Mouse (Mus musculus): ENCODE data around the gene Fbxw20.
"Not testable (repeated sequence)": the region's sequence is repeated elsewhere in the genome, so short reads cannot be mapped to it uniquely, and the experiment has no call there.

Fbxw20 gene

DNA sequence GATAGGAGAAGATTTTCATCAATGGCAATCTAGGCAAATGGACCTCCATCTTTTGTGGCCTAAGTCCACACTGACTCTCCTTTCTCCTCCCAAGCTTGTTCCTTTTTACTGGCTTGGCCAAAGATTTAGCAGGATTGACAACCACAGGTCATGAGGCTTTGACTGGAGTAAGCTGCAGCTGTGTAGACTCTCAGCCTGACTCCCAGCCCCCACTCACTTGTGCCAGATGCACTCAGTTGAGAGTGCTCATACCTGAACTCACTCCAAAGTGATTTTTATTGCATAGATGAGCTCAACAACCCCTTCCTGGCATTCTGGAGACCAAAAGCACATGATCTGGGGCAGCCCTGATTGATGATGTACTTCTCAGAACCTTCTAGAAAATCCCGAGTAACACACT lies at the start of gene Fbxw20:
Gene Fbxw20 (minus strand): TSS at position 101 of the 400 bp plus-strand sequence.
- no peak for DNase-seq (ENCODE audit: low spot score)

DNA sequence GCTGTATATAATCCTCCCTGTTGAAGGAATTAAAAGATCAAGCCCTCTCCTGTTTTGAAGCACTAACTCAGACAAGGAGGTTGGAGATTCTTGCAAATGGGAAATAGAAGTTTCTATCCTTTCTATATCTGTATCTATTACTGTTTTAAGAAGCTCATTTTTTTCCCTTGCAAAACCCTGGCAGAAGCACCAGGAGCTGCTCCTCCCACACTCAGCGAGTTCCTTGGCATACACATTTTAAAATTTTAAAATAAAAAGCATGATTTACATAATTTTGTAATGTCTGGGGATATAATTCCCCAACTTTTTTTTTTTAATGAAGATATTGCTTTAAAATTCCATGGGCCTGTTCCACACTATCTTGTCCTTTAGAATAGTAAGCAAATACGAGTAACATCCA lies 28.5 kb upstream of the Fbxw20 start:
- DNase-seq (ENCODE audit: low spot score): no peak

DNA sequence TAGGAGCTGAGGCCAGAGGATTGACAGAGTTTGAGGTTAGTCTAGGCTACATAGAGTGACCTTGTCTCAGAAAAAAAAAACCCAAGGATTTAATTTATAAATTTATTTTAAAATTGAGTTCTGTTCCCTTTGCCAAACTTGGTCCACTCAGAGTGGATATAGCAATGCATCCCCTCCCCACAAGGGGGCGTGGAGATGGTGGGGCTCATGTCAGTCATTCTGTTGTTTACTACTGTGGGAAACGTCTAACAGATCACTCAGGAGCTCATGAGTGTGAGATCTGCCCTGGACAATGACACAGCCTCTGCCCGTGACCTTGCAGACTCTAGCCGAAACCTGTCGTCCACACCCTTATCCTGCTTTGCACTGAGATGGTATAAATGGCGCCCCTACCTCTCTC lies 16.1 kb downstream of the Fbxw20 start:
- DNase-seq (ENCODE audit: low spot score): no peak

DNA sequence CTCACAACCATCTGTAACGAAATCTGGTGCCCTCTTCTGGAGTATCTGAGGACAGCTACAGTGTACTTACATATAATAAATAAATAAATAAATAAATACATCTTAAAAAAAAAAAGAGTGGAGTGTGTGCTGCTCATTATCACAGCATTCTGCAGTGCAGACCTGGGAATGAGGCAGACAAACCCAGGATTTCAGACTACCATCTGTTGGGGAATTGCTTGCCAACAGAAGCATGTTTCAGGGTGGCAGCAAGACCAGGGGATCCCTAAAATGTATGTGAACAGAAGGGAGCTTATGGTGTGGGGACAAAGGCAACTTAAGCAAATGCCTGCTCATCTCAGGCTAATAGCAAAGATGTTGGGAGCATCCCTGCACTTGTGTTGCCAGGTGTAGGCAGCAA lies 33.2 kb downstream of the Fbxw20 start:
- DNase-seq (ENCODE audit: low spot score): not testable (repeated sequence)

DNA sequence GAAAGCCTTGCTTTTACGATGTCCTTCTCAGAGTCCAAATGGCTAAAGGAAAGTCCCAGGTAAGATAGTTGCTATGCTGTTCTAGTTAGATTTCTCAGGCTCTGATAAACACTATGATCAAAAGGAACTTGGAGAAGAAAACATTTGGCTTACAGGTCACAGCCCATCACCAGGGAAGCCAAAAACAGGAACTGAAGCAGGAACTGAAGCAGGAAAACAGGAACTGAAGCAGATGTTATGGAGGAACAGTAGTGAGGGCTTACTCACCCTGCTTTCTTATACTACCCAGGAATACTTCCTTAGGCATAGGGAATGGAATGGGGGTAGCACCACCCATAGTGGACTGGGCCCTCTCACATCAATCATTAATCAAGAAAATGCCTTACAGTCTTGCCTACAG lies 34.2 kb downstream of the Fbxw20 start:
- DNase-seq (ENCODE audit: low spot score): no peak

DNA sequence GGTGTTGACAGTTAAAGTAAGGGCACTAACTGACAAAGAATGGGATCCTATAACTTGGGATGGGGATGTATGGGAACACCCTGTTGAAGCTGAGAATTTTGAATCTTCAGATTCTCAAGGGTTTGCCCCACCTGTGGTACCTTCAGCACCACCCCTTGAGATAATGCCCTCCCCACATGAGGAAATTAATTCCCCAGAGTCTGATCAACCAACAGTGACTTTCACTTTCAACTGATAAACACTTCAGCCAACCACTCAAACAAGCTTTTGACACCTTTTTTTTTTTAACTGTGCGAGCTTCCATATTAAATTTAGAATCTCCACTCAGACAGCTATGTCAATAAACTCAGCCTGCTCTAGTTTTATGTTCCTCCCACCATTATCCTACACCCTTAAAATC lies 35.2 kb downstream of the Fbxw20 start:
- DNase-seq (ENCODE audit: low spot score): no peak

DNA sequence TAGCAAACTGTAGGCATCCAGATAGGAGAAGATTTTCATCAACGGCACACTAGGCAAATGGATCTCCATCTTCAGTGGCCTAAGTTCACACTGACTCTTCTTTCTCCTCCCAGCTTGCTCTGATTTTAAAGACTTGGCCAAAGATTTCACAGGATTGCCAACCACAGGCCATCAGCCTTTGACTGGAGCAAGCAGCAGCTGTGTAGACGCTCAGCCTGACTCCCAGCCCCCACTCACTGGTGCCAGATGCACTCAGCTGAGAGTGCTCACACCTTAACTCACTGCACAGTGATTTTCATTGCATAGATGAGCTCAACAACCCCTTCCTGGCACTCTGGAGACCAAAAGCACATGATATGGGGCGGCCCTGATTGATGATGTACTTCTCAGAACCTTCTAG lies 38.7 kb downstream of the Fbxw20 start, which contains the start of gene Fbxw13:
Gene Fbxw13 (minus strand): TSS at position 101 of the 400 bp plus-strand sequence.
- not testable (repeated sequence) for DNase-seq (ENCODE audit: low spot score)

DNA sequence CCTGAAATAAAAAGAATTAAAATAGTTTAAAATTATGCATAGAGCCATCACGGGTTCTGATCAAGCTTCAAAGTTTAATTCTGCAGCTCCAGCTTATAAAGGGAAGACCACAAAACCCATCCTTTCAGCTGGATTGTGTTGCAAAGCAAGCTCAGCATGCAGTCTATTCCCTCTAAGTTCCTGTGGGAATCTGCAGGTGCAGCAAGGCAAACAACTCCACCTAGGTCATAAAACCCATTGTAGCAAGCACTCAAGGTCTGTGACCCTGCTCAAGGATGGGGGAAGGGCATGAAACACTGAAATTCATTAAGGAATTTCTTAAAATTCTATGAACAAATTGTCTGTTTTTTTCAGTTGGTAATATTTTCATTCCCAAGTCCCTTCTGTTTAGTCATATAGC lies 57.3 kb downstream of the Fbxw20 start:
- DNase-seq (ENCODE audit: low spot score): no peak

DNA sequence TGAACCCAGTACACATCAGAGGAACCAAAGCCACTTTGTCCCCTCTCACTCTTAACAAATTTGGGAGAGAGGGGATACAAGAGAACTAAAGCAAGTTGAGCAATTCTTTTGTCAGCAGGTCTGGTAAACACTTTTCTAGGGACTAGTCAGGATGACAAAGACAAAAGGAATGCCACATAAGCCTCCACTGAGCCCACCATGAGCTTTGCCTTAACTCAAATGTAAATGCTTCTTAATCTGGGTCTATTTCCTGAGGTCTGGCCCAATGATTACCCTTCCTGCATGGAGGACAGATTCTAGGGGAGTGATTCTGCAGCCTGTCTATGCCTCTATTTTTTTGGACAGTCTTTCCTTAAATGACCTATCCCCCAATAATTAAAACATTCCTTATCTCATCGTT lies 58.3 kb downstream of the Fbxw20 start:
- no peak for DNase-seq (ENCODE audit: low spot score)
